Mouse (Mus musculus) megakaryocyte, adult 5-6 weeks (primary cell): ENCODE results near the gene Pdxk. TPM values are rescaled to one million over a fixed set of nuclear protein-coding genes. Genes with fewer than 3 reads are reported as not detected.

ENCODE experiments used
- ATAC-seq: 2 replicates; pipeline ENCODE4 v1.8.0; 2016; ENCODE audit warnings: mild to moderate bottlenecking, inconsistent platforms; ENCODE audit not compliant: poor library complexity, severe bottlenecking
- total RNA-seq, 2 experiments: library from RNA; stranded (forward) in 1 of 2; stranded (reverse) in 1 of 2; fragments of 153-499, 151-499 nt in 1 of 2; fragments of 221-1000, 200-1000 nt in 1 of 2; gene quantifications; 2 replicates each; pipeline versions ENCODE4 v1.2.3 to v1.2.4; 2015 to 2017

Pdxk gene
- total RNA-seq, 2 experiments from 2014 or later: 16.5 to 21.7 TPM

DNA sequence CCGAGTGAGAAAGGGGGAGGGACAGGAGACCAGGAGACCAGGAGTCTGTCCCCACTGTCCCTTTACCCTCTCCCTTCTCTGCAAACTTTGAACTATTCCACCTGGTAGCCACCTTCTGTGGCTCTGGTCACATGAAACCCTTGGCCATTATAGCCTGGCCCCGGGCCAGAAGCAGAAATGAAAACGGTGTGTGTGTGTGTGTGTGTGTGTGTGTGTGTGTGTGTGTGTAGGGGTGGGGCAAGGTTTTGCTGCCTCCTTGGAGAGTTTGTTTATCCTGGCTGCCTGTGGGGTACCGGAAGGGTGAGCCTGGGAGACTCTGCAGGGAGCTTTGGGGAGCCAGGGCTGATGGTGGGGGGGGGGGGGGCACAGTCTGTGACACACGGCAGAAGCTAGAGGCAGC lies 4.3 kb downstream of the Pdxk start:
- ATAC-seq: no peak

DNA sequence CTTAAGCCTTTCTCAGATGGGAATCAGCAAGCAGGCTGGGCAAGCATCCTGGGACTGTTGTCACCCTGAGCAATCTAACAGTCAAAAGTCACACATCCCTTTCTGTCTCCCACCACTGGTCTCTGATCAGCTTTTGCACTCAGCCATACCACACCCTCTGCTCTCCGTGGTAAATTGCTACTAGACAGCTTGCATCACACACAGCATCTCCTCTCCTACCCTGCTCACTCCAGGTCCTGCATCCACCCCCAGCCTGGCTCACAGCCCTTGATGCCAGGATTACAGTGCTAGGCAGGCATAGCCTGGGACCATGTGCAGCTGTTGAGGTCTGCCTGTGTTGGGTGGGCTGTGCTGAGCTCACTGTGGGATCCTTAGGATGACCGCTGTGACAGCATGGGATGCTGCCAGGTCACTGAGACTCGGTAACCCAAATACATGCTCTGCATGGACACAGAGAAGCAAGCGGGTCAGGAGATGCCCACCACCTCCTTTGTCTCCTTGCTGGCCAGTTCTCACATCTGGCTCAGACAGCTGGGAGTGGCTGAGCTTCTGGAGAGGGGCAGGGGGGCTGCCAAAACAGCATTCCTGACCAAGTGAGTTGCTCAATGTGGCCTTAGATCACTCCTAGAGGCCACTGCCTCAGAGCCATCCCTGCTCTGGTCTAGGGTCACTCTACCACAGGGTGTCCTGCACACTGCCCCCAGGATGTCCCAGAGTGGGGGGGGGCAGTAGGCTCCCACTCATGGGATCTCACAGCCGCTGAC lies 6.2 kb downstream of the Pdxk start:
- peak; percentile 46 for ATAC-seq

DNA sequence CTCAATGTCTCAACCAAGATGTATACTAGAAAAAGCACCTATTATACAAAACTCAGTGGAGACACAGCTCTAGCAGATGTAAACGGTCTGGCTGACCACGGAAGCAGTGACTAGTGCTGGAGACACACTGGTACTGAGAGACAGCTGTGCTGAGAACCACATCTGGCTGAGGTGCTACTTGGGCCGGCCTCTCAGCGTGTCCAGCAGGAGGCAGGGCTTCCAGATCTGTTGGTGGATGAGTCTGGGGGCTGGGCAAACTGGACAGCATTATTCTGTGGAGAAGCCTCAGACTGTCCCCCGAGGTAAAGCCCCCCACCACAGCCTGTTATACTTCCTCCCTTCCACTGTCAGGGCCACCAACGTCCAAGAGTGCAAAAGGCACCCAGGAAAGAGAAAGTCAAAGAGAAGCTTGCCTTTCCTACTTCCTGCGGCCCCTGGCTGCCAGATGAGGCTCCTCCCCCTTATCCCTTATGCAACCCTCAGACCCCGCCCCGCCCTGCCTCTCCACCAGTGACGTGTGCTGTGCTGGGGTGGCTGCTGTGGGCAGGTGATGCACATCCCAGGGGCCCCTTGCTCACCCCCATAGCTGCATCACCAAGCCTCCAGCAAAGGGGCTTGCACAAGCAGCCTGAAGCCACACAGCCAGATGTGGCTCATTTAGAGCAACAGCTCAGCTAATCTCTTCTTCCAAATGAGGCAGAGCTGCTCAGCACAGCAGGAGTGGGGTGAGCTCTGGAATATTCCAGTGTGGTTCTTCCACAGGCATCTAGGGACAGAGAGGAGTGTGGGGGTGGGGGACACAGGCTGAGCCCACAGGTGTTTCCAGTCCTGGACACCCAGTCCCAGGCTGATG lies 7.1 kb downstream of the Pdxk start:
- ATAC-seq: peak; percentile 90

DNA sequence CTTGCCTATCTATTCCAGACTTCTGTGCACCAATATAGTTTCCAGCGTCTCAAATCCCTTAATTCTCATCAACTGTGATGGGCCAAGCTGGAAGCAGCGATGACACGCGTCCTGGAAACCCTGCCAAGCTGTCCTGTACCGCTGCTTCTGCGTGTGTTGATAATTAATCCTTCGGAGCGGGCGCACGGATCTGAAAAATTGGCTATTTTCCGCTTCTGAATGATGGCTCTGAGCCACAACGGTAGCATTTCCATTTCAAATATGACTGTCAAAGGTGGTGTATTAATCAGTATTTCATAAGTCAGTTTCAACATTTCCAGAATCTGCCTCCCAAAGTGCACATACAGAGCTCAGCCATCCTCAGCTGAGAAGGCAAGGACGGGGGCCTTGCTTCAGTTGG lies 8.1 kb downstream of the Pdxk start:
- ATAC-seq: no peak

DNA sequence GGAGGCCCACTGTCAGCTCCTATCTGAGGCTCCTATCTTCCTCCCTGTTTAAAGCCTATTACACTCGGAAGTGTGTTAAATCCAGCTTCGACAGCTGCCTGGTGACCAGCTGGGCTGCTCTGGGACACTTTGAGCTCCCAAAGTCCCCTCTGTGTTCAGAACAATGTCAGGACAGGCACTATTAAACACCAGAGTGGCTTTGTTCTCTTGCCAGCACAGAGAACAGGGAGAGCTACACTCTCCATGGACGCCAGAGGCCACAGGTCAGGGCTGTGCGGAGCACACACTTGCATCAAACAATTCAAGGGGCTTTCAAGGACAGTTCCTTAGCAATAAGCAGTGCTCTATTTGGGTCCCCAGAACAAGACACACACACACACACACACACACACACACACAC lies 12.1 kb downstream of the Pdxk start:
- no peak for ATAC-seq

DNA sequence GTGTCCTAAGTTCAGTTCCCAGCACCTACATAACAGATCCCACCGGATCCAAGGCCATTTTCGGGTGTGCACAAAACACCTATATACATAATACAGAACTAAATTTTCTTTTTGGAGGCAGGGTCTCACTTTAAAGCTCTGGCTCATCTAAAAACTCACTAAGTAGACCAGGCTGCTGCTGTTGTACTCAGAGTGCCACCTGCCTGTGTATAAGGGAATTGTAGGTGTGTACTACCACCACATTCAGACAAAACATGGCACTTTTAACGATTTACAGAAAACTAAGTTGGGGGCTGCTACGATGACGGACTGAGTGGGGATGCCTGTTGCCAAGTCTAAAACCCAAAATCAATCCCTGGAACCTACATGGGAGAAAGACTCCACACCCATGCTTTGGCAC lies 14.0 kb downstream of the Pdxk start:
- ATAC-seq: no peak

DNA sequence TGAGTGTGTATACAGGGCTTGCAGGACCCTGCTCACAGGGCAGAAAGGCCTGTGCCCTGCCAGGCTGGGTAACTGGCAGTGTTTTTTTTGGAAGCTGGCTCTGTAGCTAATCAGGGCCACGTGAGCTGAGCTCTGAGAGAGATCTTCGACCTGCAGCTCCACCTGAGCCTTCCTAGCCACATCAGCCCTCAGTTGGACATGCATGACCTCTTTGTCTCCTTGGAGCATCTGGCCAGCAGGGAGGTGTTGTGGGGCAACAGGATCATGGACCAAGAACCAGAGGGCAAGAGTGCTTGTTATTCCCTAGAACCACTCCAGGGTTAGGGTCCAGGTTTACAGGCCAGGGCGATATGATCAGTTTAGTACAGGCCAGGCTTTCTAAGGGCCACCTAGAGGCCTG lies 17.4 kb downstream of the Pdxk start:
- no peak for ATAC-seq

DNA sequence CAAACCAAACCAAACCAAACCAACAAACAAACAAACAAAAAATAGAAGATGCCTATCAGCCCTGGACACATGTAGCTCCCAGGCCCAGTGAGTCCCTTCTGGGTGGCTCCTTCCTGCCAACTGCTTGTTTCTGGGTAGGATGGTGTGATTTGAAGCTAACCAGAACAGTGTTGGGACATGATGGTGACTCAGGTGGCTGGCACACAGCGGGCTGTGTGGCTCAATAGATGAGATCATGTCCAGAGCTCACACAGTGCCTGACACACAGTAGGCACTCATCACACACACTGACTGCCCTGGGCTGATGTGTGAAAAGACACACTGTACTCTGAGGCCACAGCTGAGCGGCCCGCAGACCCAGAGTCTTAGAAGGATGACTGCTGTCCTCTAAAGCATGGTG lies 18.6 kb downstream of the Pdxk start:
- no peak for ATAC-seq

DNA sequence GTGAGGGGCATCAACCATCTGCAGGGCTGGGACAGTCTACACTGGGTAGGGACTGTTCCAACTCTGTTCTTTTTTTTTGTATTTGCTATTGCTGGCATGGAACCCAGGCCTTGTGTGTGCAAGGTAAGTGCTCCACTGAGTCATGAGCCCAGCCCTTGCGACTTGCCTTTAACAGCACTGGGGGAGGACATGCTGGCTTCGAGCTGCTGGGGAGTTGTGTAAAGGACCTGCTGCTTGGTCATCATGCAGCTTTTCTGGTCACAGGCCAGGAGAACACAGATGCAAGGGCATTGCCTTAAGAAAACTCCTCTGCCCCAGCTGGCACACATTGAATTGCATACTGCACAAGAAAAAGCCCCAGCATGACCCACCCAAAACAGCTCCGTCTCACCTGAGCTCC lies 22.5 kb downstream of the Pdxk start:
- ATAC-seq: no peak

DNA sequence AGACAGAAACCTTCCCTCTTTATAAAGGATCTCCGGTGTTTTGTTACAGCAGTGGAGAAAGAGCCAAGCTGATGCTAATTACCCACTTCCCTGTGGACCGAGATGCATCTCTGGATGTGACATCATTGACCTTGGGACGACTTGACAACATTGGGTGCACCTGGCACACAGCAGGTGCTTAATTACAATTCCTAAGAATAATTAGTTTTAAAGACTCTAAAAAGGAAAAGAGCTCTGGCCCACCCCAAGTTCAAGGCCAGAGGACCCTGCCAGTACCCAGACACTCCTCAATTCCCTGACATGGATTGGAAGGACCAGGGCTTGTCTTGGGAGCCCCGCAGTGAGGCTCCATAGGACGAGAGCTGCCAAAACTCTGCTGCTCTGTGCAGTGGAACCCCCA lies 23.2 kb downstream of the Pdxk start:
- no peak for ATAC-seq

DNA sequence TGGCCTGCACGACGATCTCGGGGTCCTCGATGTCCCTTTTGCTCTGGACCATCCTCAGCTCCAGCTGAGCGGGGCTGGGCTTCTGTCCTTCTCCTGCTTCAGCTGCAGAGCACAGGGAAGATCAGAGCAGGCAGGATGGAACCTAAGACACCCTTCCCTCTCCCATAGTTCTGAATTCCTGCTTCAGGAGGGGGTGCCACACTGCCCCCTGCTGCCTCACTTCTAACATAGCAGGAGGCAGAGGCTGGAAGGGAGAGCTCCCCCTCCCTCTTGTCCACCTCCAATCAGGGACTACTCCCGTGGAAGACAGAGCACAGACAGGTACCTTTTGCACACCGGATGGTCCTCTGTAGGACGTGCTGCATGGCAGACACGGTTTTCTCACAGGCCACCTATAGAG lies 24.0 kb downstream of the Pdxk start:
- peak; percentile 43; the same call in 1 of the 2 replicates for ATAC-seq

DNA sequence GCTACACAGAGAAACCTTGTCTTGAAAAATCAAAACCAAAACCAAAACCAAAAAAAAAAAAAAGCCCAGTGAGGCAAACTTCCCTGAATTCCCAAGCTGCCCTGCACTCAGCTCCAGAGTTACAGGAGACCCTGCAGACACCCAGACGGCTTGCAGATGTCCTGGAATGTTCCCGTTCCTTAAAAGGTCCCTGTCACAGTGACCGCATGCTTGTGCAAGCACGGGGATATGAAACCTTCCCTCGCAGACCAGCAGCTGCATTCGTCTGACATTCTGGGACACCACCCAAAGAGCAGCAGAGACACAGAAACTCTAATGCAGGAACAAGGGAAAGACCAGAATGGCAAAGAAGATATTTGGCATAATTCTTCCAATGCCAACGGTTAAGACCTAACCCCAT lies 24.8 kb downstream of the Pdxk start:
- peak; percentile 74 for ATAC-seq

DNA sequence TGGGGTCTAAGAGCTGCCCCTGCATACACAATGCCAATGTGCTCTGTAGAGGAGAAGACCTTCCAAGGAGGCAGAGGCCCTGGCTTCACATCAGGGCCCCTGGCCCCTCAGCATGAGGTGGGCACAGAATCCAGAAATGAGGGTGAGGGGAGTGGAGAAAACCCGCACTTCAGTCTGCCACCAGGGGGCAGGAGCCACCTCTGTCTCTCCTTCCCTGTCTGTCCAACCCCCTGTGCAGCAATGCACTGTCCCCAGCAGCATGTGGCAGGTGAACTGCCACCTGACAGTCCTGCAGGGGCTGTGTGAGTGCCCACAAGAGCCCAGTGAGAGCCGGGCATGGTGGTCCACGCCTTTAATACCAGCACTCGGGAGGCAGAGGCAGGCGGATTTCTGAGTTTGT lies 25.2 kb downstream of the Pdxk start:
- ATAC-seq: 0 out of 2 replicates have a peak, but pooled peaks have one; percentile 34

DNA sequence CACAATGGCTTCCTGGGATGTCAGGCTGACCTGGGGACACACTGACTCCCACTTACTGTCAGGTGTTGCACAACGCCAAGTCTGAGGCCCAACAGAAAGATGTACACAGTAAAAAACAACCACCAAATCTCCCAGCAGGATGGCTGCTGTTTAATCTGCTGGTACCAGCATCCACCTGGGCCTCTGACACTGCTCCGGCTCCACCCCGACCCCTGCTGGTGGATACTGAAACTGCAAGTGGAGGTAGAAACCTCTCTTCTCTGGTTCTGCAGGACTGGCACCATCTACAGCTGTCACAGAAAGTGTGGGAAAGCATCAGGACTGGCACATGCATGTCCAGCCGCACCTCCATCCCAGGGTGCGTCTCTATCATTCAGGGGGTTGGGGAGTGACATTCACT lies 26.7 kb downstream of the Pdxk start:
- ATAC-seq: peak; percentile 70

DNA sequence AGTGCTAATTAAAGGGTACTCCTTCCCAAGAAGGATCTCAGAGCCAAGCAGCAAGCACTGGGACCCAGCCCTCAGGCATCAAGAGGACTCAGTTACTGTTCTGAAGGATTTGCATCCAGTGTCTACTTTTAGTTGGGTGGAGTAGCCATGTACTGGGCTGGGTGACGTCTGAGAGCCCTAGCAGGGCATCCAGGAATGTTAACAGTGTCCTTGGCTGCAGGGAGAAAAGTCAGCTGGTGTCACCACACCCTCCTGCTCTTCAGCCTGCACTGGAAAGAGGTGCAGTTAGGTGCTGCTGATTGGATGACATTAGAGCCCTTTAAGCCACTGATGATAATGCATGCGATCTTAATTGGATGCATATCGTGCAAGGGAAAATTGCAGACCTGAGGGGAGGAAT lies 31.9 kb downstream of the Pdxk start:
- no peak for ATAC-seq

DNA sequence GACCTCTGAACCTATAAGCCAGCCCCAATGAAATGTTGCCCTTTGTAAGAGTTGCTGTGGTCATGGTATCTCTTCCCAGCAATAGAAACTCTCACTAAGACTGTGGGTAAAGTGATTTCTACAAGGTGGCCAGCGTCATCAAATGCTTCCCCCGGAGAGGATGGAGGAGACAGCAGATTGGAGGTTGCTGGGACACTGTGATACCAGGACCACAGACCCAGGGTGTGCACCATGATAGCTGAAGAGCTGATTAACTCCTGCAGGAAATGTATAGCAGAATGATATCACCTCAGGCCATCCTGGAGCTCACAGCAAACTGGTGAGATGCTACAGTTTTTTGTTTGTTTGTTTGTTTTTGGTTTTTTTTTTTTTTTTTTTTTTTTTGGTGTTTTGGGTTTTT lies 35.0 kb downstream of the Pdxk start:
- no peak for ATAC-seq

DNA sequence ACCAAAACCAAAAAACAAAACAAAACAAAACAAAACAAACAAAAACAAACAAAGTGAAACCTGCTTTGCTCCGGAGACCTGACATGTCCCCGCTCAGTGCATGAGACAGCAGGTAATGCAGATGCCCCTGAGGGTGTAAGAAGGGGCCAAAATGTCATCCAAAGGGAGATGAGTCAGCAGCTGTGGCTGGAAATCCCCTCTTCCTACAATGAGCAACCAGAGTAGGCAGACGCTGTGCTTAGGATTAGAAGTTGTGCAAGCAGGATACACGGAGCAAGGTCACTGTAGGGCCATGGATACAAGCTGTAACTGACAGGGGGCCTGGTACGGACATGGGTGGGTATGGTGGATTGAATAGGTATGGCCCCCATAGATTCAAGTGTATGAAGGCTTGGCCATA lies 35.6 kb downstream of the Pdxk start:
- no peak for ATAC-seq

DNA sequence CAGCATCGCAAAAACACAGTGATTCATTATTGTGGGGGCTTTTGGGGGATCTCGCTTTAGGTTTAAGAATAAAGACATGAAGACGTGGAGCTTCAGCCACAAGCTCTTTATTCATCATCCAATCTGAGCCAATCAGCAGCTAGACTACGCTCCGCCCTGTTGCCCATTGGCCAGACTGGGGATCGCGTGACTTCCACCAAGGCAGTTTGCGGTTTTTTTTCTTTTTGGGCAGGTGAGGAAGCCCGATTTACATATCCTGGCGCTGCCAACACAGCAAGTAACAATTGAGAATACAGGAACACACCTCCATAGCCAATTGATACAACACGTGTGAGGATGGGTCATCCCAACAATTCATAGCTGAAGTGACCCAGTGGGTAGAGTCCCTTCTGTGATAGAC lies 36.7 kb downstream of the Pdxk start:
- ATAC-seq: no peak

DNA sequence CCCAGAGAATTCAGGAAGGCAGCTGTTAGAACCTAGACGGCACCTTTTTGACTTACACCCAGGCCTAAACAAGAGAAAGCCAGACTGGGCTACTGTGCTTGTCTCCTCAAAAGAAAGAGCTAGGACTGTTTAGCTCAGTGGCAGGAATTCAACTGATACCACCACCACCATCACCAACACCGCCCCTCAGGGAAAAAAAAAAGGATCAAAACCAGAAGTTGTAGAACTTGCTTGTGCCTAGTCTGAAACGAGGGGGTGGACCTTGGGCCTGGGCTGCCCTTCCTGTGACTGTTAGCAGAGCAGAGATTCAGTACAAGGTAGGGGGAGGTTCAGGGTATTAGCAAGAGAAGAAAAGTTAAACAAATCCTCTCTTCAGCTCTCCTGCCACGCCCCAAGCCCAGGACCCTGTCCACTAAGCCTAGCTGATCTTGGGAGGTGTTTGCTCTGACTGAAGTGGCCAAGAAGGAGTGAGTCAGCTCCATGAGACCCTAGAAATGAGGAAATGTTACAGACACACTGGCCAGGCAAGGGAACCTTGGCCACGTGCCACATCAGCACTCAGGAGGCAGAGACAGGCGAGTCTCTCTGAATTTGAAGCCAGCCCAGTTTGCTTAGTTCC lies 38.5 kb downstream of the Pdxk start:
- peak; percentile 40 for ATAC-seq

DNA sequence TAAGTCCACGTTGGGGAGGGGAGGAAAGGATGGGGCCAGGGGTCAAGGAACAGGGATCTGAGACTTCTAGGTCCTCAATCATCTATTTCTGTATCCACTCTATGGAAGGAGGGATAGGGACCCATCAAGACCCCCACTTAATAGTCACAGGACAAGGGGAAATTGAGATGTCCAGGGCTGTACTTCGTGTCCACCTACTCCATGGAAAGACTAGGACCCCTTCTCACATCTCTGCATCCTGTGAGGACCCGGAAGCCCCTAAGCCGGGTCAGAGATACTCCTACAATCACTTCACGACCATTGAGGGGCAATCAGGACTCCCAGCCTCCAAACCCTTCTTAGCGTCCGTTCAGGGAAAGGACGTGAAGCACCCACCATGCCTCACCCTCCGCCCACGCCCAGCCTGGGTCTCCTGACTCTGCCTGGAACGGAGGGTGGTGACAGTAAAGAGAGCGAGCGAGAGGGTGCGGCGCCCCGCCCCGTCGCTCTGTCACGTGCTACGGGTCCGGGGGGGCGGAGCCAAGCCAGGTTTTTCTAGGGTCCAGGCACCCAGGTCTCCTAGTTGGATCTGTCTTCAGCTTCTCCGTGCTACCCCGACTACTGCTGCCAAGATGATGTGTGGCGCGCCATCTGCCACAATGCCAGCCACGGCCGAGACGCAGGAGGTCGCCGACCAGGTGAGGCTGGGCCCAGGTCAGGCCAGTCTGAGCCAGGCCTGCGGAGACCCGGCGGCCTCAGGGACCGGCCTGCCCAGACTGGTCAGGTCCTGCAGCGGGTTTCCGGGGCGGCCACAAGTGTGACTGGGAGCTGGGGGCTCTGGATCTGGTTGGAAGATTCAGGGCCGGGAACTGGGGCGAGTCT lies 39.4 kb downstream of the Pdxk start, which contains the start of gene Cstb:
TSS of gene Cstb (plus strand) at position 489 of the 861 bp plus-strand sequence.
- peak; percentile 92 for ATAC-seq

DNA sequence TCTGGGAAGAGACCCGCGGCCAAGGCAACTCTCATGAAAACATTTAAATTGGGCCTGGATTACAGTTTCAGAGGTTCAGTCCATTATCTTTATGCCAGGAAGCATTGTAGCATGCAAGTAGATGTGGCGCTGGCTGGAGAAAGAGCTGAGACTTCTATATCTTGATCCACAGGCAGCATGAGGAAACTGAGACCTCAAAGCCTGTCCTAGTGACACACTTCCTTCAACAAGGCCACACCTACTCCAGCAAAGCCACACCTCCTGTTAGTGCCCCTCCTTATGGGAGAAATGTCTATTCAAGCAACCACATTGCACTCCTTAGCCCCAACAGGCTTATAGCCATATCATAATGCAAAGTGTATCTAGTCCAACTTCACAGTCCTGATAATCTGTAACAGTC lies 42.2 kb downstream of the Pdxk start:
- no peak for ATAC-seq
